Mouse (Mus musculus) CH12.LX (cell line): ENCODE results near the gene Zswim4. TPM values are rescaled to one million over a fixed set of nuclear protein-coding genes. Genes with fewer than 3 reads are reported as not detected.
A peak's percentile ranks its signal among the peaks of the same experiment; 100 is the strongest.

Source experiments
- DNase-seq: peaks from one replicate; pipeline ENCODE4 v3.0.0-alpha.2; 2013; ENCODE audit errors: extremely low read depth
- H3K27ac ChIP-seq: 2 replicates; pipeline ENCODE4 v1.5.1; 2012; ENCODE audit warnings: low read depth, mild to moderate bottlenecking, control low read depth, moderate library complexity; ENCODE audit not compliant: insufficient read depth
- H3K27me3 ChIP-seq: replicated peaks from 2 replicates; pipeline ENCODE3; 2012; ENCODE audit warnings: inconsistent platforms
- H3K36me3 ChIP-seq, 2 experiments: replicated peaks in 1 of 2; 2 replicates each; pipeline versions ENCODE3 to v1.6.1; 2012; ENCODE audit warnings: inconsistent platforms in 1 of 2, low read length in 1 of 2, mild to moderate bottlenecking in 1 of 2, mixed read lengths in 1 of 2, moderate library complexity in 1 of 2; ENCODE audit not compliant: control insufficient read depth in 1 of 2, insufficient read depth in 1 of 2
- H3K4me1 ChIP-seq, 2 experiments: 2 replicates each; pipeline ENCODE4 v1.6.1; 2012; ENCODE audit warnings: inconsistent platforms in 1 of 2, moderate library complexity in 1 of 2; ENCODE audit not compliant: insufficient read depth in 2 of 2, control insufficient read depth in 1 of 2
- H3K4me2 ChIP-seq: 2 replicates; pipeline ENCODE4 v1.6.1; 2012; ENCODE audit warnings: low read depth, mild to moderate bottlenecking, control low read depth; ENCODE audit not compliant: poor library complexity, insufficient read depth, severe bottlenecking
- H3K4me3 ChIP-seq, 3 experiments: fragments of 150-350 bp in 1 of 3; sonication (generic) in 1 of 3; replicated peaks in 1 of 3; 2 replicates each; pipeline versions ENCODE3 to v1.5.1; 2011 to 2012; ENCODE audit warnings: low read depth in 2 of 3, low read length in 2 of 3, mild to moderate bottlenecking in 2 of 3, moderate library complexity in 2 of 3, control low read depth in 1 of 3, improper control_type of control experiment in 1 of 3, inconsistent platforms in 1 of 3, mixed read lengths in 1 of 3; ENCODE audit not compliant: poor library complexity in 1 of 3
- H3K79me2 ChIP-seq: replicated peaks from 2 replicates; pipeline ENCODE4 v1.6.1; 2012; ENCODE audit warnings: mild to moderate bottlenecking, moderate library complexity; ENCODE audit not compliant: control insufficient read depth, poor library complexity, insufficient read depth, severe bottlenecking; ENCODE audit errors: extremely low read depth
- H3K9ac ChIP-seq: 2 replicates; pipeline ENCODE4 v1.6.1; 2012; ENCODE audit warnings: low read depth, mild to moderate bottlenecking, control low read depth, moderate library complexity; ENCODE audit not compliant: insufficient read depth
- H3K9me3 ChIP-seq: replicated peaks from 2 replicates; pipeline ENCODE3; 2012; ENCODE audit warnings: low read length, inconsistent platforms, mixed read lengths
- BHLHE40 ChIP-seq: IDR thresholded peaks from 2 replicates; pipeline ENCODE4 v1.6.1; 2011; ENCODE audit warnings: mild to moderate bottlenecking, low read depth, low read length, improper control_type of control experiment
- CHD1 ChIP-seq: IDR thresholded peaks from 2 replicates; pipeline ENCODE4 v1.6.1; 2012; ENCODE audit warnings: low read depth, low read length, improper control_type of control experiment, inconsistent platforms
- CHD2 ChIP-seq: IDR thresholded peaks from 2 replicates; pipeline ENCODE4 v1.6.1; 2011; ENCODE audit warnings: low read length, improper control_type of control experiment
- CTCF ChIP-seq, 2 experiments: IDR thresholded peaks in 1 of 2; conservative IDR thresholded peaks in 1 of 2; 2 replicates each; pipeline ENCODE4 v1.5.1; 2011 to 2012; ENCODE audit warnings: low read depth in 2 of 2, low read length in 2 of 2, improper control_type of control experiment in 1 of 2, inconsistent platforms in 1 of 2, mild to moderate bottlenecking in 1 of 2, moderate library complexity in 1 of 2
- E2F4 ChIP-seq: IDR thresholded peaks from 2 replicates; pipeline ENCODE4 v1.6.1; 2011; ENCODE audit warnings: low read depth, low read length, improper control_type of control experiment; ENCODE audit not compliant: insufficient replicate concordance
- ELF1 ChIP-seq: IDR thresholded peaks from 2 replicates; pipeline ENCODE4 v1.6.1; 2014; ENCODE audit warnings: low read depth, mild to moderate bottlenecking, inconsistent platforms, low read length, improper control_type of control experiment
- EP300 ChIP-seq: IDR thresholded peaks from 2 replicates; pipeline ENCODE4 v1.6.1; 2011; ENCODE audit warnings: low read length, improper control_type of control experiment
- ETS1 ChIP-seq: conservative IDR thresholded peaks from 2 replicates; pipeline ENCODE4 v1.6.1; 2012; ENCODE audit warnings: low read depth, mild to moderate bottlenecking, inconsistent platforms, low read length, improper control_type of control experiment, moderate library complexity
- GABPA ChIP-seq: IDR thresholded peaks from 2 replicates; pipeline ENCODE4 v1.6.1; 2012; ENCODE audit warnings: low read depth, low read length, improper control_type of control experiment, inconsistent platforms; ENCODE audit not compliant: insufficient replicate concordance
- HCFC1 ChIP-seq: IDR thresholded peaks from 2 replicates; pipeline ENCODE4 v1.6.1; 2012; ENCODE audit warnings: low read depth, mild to moderate bottlenecking, inconsistent platforms, low read length, improper control_type of control experiment
- IRF4 ChIP-seq: IDR thresholded peaks from 2 replicates; pipeline ENCODE4 v1.6.1; 2014; ENCODE audit warnings: low read depth, mild to moderate bottlenecking, inconsistent platforms, low read length, improper control_type of control experiment
- JUN ChIP-seq: IDR thresholded peaks from 2 replicates; pipeline ENCODE4 v1.6.1; 2011; ENCODE audit warnings: low read depth, mild to moderate bottlenecking, low read length, improper control_type of control experiment, moderate library complexity; ENCODE audit not compliant: insufficient read depth
- JUND ChIP-seq: conservative IDR thresholded peaks from 2 replicates; pipeline ENCODE4 v1.6.1; 2011; ENCODE audit warnings: low read depth, low read length, improper control_type of control experiment
- KAT2A ChIP-seq: IDR thresholded peaks from 2 replicates; pipeline ENCODE4 v1.6.1; 2012; ENCODE audit warnings: low read length, improper control_type of control experiment, inconsistent platforms; ENCODE audit not compliant: insufficient replicate concordance
- MAFK ChIP-seq: IDR thresholded peaks from 2 replicates; pipeline ENCODE4 v1.6.1; 2011; ENCODE audit warnings: low read length, improper control_type of control experiment; ENCODE audit not compliant: insufficient replicate concordance
- MAX ChIP-seq: IDR thresholded peaks from 2 replicates; pipeline ENCODE4 v1.6.1; 2011; ENCODE audit warnings: low read length, improper control_type of control experiment
- MAZ ChIP-seq: IDR thresholded peaks from 2 replicates; pipeline ENCODE4 v1.6.1; 2012; ENCODE audit warnings: low read depth, mild to moderate bottlenecking, inconsistent platforms, low read length, improper control_type of control experiment, moderate library complexity
- MEF2A ChIP-seq: IDR thresholded peaks from 2 replicates; pipeline ENCODE4 v1.6.1; 2014; ENCODE audit warnings: low read depth, mild to moderate bottlenecking, inconsistent platforms, low read length, improper control_type of control experiment, borderline replicate concordance
- MYC ChIP-seq: IDR thresholded peaks from 2 replicates; pipeline ENCODE4 v1.6.1; 2011; ENCODE audit warnings: low read depth, mild to moderate bottlenecking, improper control_type of control experiment, low read length
- PAX5 ChIP-seq: IDR thresholded peaks from 2 replicates; pipeline ENCODE4 v1.6.1; 2012; ENCODE audit warnings: low read length, inconsistent platforms, mixed read lengths
- POLR2A ChIP-seq: IDR thresholded peaks from 2 replicates; pipeline ENCODE4 v1.6.1; 2011; ENCODE audit warnings: low read depth, mild to moderate bottlenecking, improper control_type of control experiment, low read length
- POLR2AphosphoS2 ChIP-seq: IDR thresholded peaks from 2 replicates; pipeline ENCODE4 v1.6.1; 2011; ENCODE audit warnings: low read depth, low read length, improper control_type of control experiment
- RAD21 ChIP-seq: IDR thresholded peaks from 2 replicates; pipeline ENCODE4 v1.6.1; 2011; ENCODE audit warnings: low read depth, mild to moderate bottlenecking, low read length, improper control_type of control experiment, moderate library complexity
- RCOR1 ChIP-seq: conservative IDR thresholded peaks from 2 replicates; pipeline ENCODE4 v1.6.1; 2012; ENCODE audit warnings: low read depth, mild to moderate bottlenecking, inconsistent platforms, low read length, improper control_type of control experiment
- SIN3A ChIP-seq: IDR thresholded peaks from 2 replicates; pipeline ENCODE4 v1.6.1; 2012; ENCODE audit warnings: low read length, improper control_type of control experiment, inconsistent platforms
- SMC3 ChIP-seq: IDR thresholded peaks from 2 replicates; pipeline ENCODE4 v1.6.1; 2011; ENCODE audit warnings: low read depth, low read length, improper control_type of control experiment
- TCF12 ChIP-seq: IDR thresholded peaks from 2 replicates; pipeline ENCODE4 v1.6.1; 2014; ENCODE audit warnings: low read depth, mild to moderate bottlenecking, inconsistent platforms, low read length, improper control_type of control experiment
- UBTF ChIP-seq: IDR thresholded peaks from 2 replicates; pipeline ENCODE4 v1.6.1; 2012; ENCODE audit warnings: low read depth, mild to moderate bottlenecking, inconsistent platforms, low read length, improper control_type of control experiment, moderate library complexity
- USF1 ChIP-seq: IDR thresholded peaks from 2 replicates; pipeline ENCODE4 v1.6.1; 2014; ENCODE audit warnings: low read depth, mild to moderate bottlenecking, inconsistent platforms, low read length, improper control_type of control experiment
- USF2 ChIP-seq: conservative IDR thresholded peaks from 2 replicates; pipeline ENCODE4 v1.6.1; 2011; ENCODE audit warnings: low read depth, low read length, improper control_type of control experiment
- ZC3H11A ChIP-seq: IDR thresholded peaks from 2 replicates; pipeline ENCODE4 v1.6.1; 2012; ENCODE audit warnings: low read depth, mild to moderate bottlenecking, inconsistent platforms, low read length, improper control_type of control experiment
- ZKSCAN1 ChIP-seq: IDR thresholded peaks from 2 replicates; pipeline ENCODE4 v1.6.1; 2012; ENCODE audit warnings: low read depth, inconsistent platforms, low read length, improper control_type of control experiment, borderline replicate concordance
- ZMIZ1 ChIP-seq: IDR thresholded peaks from 2 replicates; pipeline ENCODE4 v1.6.1; 2012; ENCODE audit warnings: low read depth, mild to moderate bottlenecking, inconsistent platforms, low read length, improper control_type of control experiment
- ZNF384 ChIP-seq: IDR thresholded peaks from 2 replicates; pipeline ENCODE4 v1.6.1; 2012; ENCODE audit warnings: low read depth, low read length, improper control_type of control experiment, inconsistent platforms
- dilution Hi-C: fragments of 300-500 bp; cut with MboI; formaldehyde crosslinking; loops from 2 replicates; pipeline ENCODE4 v1.14.3; 2020; ENCODE audit warnings: low sequenced_read_pairs; ENCODE audit not compliant: extremely low pct_unique_long_range_greater_than_20kb, extremely low pct_ligation_motif_present
- in situ Hi-C: fragments of 300-500 bp; cut with MboI; formaldehyde crosslinking; loops from 3 replicates; pipeline ENCODE4 v1.14.3; 2019; ENCODE audit warnings: low sequenced_read_pairs, low pct_ligation_motif_present, low pct_unique_long_range_greater_than_20kb, mixed read lengths
- polyA plus RNA-seq: library from polyadenylated mRNA; unstranded; fragments of >175 nt; gene quantifications from 2 replicates; pipeline ENCODE4 v1.2.1, GENCODE M21; 2012; ENCODE audit warnings: low read depth; ENCODE audit not compliant: insufficient read length
- total RNA-seq, 2 experiments: library from RNA; depleted of rRNA; stranded (reverse); fragments of 300-350 nt in 1 of 2; fragments of >200 nt in 1 of 2; gene quantifications; 2 replicates each; pipeline ENCODE4 v1.2.3; 2012 to 2014

Gene Zswim4
- total and polyA plus RNA-seq, 3 experiments: 4.9 to 9.7 (median 9.1) TPM

DNA sequence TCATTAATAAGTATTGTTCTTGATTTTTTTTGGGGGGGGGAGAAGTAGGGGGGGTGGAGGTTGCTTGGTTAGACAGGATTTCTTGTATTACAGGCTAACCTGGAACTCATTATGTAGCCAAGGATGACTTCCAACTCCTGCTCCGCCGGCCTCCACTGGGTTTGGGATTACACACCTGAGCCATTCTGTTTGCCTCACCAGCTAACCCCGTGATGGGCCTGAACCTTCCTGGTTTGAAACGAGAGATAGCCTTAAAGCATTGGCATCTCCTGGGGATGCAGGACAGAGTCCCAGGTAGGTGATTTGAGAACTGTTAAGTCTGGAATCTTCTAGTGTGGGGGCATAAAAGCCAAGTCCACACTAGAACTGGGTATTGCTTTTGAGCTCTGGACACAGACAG lies 43.7 kb downstream of the Zswim4 start:
- Histone ChIP-seq H3K27ac (no peak overlapping the region), H3K4me2 (no peak overlapping the region), H3K9me3 (no peaks in the 10 kb centered on the region), H3K9ac (no peak overlapping the region), H3K4me3 (no peak overlapping the region), H3K4me1 (peaks cover 0 to 22% of the 10 kb centered on the region in 2 experiments; a peak in 2 of 4 replicates), H3K27me3 (peaks cover 4% of the 10 kb centered on the region), H3K36me3 (no peaks in the 10 kb centered on the region), H3K79me2 (no peaks in the 10 kb centered on the region)
- dilution Hi-C loops: no loop called here
- TF ChIP-seq ZMIZ1 (no peak), BHLHE40 (no peak), ZNF384 (no peak), ELF1 (no peak), USF2 (no peak)
- in situ Hi-C loops: no loop called here
- DNase-seq: no peak

DNA sequence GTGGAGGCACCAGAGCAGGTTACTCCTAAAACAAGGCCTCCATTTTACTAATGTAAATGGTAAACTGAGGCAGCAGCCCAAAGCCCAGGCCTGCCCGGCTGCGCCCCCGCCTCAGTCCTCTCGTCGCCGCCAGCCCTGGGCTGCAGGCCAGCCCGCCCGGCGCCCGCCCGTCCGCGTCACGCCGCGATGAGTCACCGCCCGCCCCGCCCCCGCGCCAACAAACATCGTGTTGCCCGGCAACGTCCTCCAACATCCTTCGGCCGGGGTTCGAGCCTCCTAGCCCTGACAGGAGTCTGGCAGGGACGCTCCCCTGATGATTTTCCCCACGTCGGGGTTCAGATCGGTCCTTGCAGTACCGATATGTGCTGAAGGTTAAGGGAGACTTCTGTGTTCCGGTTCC lies 44.3 kb downstream of the Zswim4 start:
- Histone ChIP-seq H3K36me3 (no peaks in the 10 kb centered on the region), H3K4me2 (peak overlapping the region; percentile 60), H3K27me3 (peaks cover 4% of the 10 kb centered on the region), H3K4me3 (peak overlapping the region; percentile 39 to 55 (median 48)), H3K4me1 (peaks cover 0 to 21% of the 10 kb centered on the region in 2 experiments; a peak in 2 of 4 replicates), H3K79me2 (no peaks in the 10 kb centered on the region), H3K27ac (no peak overlapping the region; the same call in 1 of the 2 replicates), H3K9ac (peak overlapping the region; percentile 66), H3K9me3 (no peaks in the 10 kb centered on the region)
- dilution Hi-C loops (no loop called here), in situ Hi-C loops (no loop called here)
- peak; percentile 56 for DNase-seq
- TF ChIP-seq ZKSCAN1 (no peak), JUND (no peak), MYC (no peak), CTCF (conservative IDR thresholded peaks at IDR 0.05 in 1 of 2, IDR thresholded peaks at IDR 0.05 in 1 of 2; ENCODE audit: low read depth in 2 of 2, low read length in 2 of 2) (no peak), MEF2A (no peak), CHD2 (no peak), PAX5 (no peak), BHLHE40 (0 out of 2 replicates have a peak, but pooled peaks have one; percentile 28), IRF4 (no peak), RCOR1 (no peak), MAFK (no peak), HCFC1 (peak; percentile 17), ZC3H11A (no peak), RAD21 (no peak), TCF12 (peak; percentile 38; the same call in 1 of the 2 replicates), KAT2A (no peak), SMC3 (no peak), JUN (no peak), SIN3A (no peak; the same call in 1 of the 2 replicates), MAX (no peak), EP300 (no peak), POLR2A (peak; percentile 37; the same call in 1 of the 2 replicates), ZMIZ1 (no peak), MAZ (no peak), USF1 (no peak), ZNF384 (no peak), POLR2AphosphoS2 (no peak), CHD1 (no peak), ETS1 (no peak), UBTF (0 out of 2 replicates have a peak, but pooled peaks have one; percentile 11), GABPA (no peak), E2F4 (no peak)
